Mouse (Mus musculus) myocyte (in vitro differentiated cells): ENCODE results near the gene Akap8l.

ENCODE experiments used
- CEBPB ChIP-seq: IDR thresholded peaks from 2 replicates; pipeline ENCODE4 v1.6.1; 2011; ENCODE audit warnings: mild to moderate bottlenecking, moderate library complexity; ENCODE audit not compliant: poor library complexity, insufficient read depth, severe bottlenecking
- MAX ChIP-seq: IDR thresholded peaks from one replicate; pipeline ENCODE4 v1.6.1; 2011; ENCODE audit warnings: low read depth, mild to moderate bottlenecking, control low read depth
- USF1 ChIP-seq: IDR thresholded peaks from one replicate; pipeline ENCODE4 v1.6.1; 2011; ENCODE audit warnings: low read depth, mild to moderate bottlenecking, control low read depth, moderate library complexity

GRCm38 (mm10) chr17:32386659-32387432 lies 36.4 kb upstream of the Akap8l start:
- TF ChIP-seq USF1 (no peak), MAX (no peak), CEBPB (no peak)
